Mouse (Mus musculus) stomach, postnatal 0 days (tissue): ENCODE results near the gene Cdk14. TPM values are rescaled to one million over a fixed set of nuclear protein-coding genes. Genes with fewer than 3 reads are reported as not detected.
A peak's percentile ranks its signal among the peaks of the same experiment; 100 is the strongest.

Source experiments
- ATAC-seq: fragments of 200-750 bp; cut with Nextera tagmentation; 2 replicates; pipeline ENCODE4 v1.8.0; 2017; ENCODE audit not compliant: low FRiP score, low TSS enrichment
- DNase-seq: peaks from one replicate; pipeline ENCODE4 v3.0.0-alpha.2; 2016; ENCODE audit warnings: low spot score
- H3K27ac ChIP-seq: fragments of 300-500 bp; sonication (generic); replicated peaks from 2 replicates; pipeline ENCODE4 v1.5.1; 2014; ENCODE audit warnings: mild to moderate bottlenecking, control low read depth
- H3K27me3 ChIP-seq: fragments of 300-500 bp; sonication (generic); 2 replicates; pipeline ENCODE4 v1.6.1; 2014; ENCODE audit warnings: low read length; ENCODE audit not compliant: control insufficient read depth, insufficient read depth
- H3K36me3 ChIP-seq: fragments of 300-500 bp; sonication (generic); 2 replicates; pipeline ENCODE4 v1.6.1; 2014; ENCODE audit warnings: low read length, mixed read lengths; ENCODE audit not compliant: control insufficient read depth, insufficient read depth
- H3K4me1 ChIP-seq: fragments of 300-500 bp; sonication (generic); replicated peaks from 2 replicates; pipeline ENCODE4 v1.6.1; 2014; ENCODE audit warnings: antibody characterized with exemption; ENCODE audit not compliant: control insufficient read depth, insufficient read depth
- H3K4me2 ChIP-seq: fragments of 300-500 bp; sonication (generic); replicated peaks from 2 replicates; pipeline ENCODE4 v1.6.1; 2014; ENCODE audit warnings: low read depth, mild to moderate bottlenecking, control low read depth, moderate library complexity
- H3K4me3 ChIP-seq: fragments of 300-500 bp; sonication (generic); 2 replicates; pipeline ENCODE4 v1.5.1; 2014; ENCODE audit warnings: low read depth, low read length, control low read depth
- H3K9ac ChIP-seq: fragments of 300-500 bp; sonication (generic); 2 replicates; pipeline ENCODE4 v1.6.1; 2014; ENCODE audit warnings: mild to moderate bottlenecking, low read length, control low read depth, mixed read lengths
- H3K9me3 ChIP-seq: fragments of 300-500 bp; sonication (generic); 2 replicates; pipeline ENCODE4 v1.6.1; 2016; ENCODE audit warnings: low read length; ENCODE audit not compliant: control insufficient read depth
- CTCF ChIP-seq: IDR thresholded peaks from 2 replicates; pipeline ENCODE4 v1.5.1; 2016; ENCODE audit warnings: antibody characterized with exemption, low read depth, mild to moderate bottlenecking, moderate library complexity
- EP300 ChIP-seq: optimal IDR thresholded peaks from 2 replicates; pipeline ENCODE3; 2016; ENCODE audit warnings: antibody characterized with exemption
- WGBS: fragments of 180-500 bp; shearing (Covaris S2); extraction: QIAGEN DNeasy Blood & Tissue Kit; methylation state at CpG from one replicate; pipeline ENCODE4 v1.1.7; 2014; 5-methylcytosine and 5-hydroxymethylcytosine counted together
- polyA plus RNA-seq: library from polyadenylated mRNA; unstranded; fragments of >200 nt; fragmentation: Nextera tagmentation; extraction: Ambion mirVana; gene quantifications from 2 replicates; pipeline ENCODE4 v1.2.1, GENCODE M21; 2015

Gene Cdk14
- polyA plus RNA-seq, 1 experiment from 2014 or later, result 6.1 TPM

GRCm38 (mm10) chr5:4876653-4877091 lies 543.4 kb downstream of the Cdk14 start:
- H3K4me2 ChIP-seq, result no peak overlapping the region
- H3K27me3 ChIP-seq, result no peaks in the 10 kb centered on the region
- H3K4me1 ChIP-seq, result no peaks in the 10 kb centered on the region
- no peak for ATAC-seq
- H3K9me3 ChIP-seq, result no peaks in the 10 kb centered on the region
- no peaks in the 10 kb centered on the region for H3K36me3 ChIP-seq
- DNase-seq, result no peak
- no peak overlapping the region for H3K27ac ChIP-seq
- H3K4me3 ChIP-seq, result no peak overlapping the region
- 64% methylated on average over 15 of the region's 15 CpGs for WGBS
- TF ChIP-seq CTCF (no peak), EP300 (no peak)
- no peak overlapping the region for H3K9ac ChIP-seq

- Histone ChIP-seq H3K27ac (no peak overlapping the region), H3K9ac (no peak overlapping the region), H3K36me3 (no peaks in the 10 kb centered on the region), H3K27me3 (no peaks in the 10 kb centered on the region), H3K9me3 (no peaks in the 10 kb centered on the region), H3K4me2 (no peak overlapping the region), H3K4me3 (no peak overlapping the region), H3K4me1 (no peaks in the 10 kb centered on the region)
- DNase-seq (no peak), ATAC-seq (no peak)
- WGBS, result 89% methylated on average over 4 of the region's 4 CpGs
- TF ChIP-seq EP300, result no peak
- no peak for TF ChIP-seq CTCF
These were observed 549.9 kb downstream of the Cdk14 start for GRCm38 (mm10) chr5:4870041-4870726.

- no peak for ATAC-seq
- H3K27ac ChIP-seq, result no peak overlapping the region
These were observed 551.5 kb downstream of the Cdk14 start for GRCm38 (mm10) chr5:4868563-4869120.

GRCm38 (mm10) chr5:4867849-4868562 lies 552.1 kb downstream of the Cdk14 start:
- peak; percentile 60; the same call in 1 of the 2 replicates for ATAC-seq
- Histone ChIP-seq H3K27ac (no peak overlapping the region), H3K36me3 (no peaks in the 10 kb centered on the region), H3K27me3 (no peaks in the 10 kb centered on the region), H3K9ac (no peak overlapping the region), H3K9me3 (no peaks in the 10 kb centered on the region), H3K4me1 (no peaks in the 10 kb centered on the region), H3K4me2 (no peak overlapping the region), H3K4me3 (no peak overlapping the region)
- no peak for DNase-seq
- no peak for TF ChIP-seq EP300
- TF ChIP-seq CTCF, result no peak
- WGBS, result 67% methylated on average over 6 of the region's 6 CpGs

More at GRCm38 (mm10) chr5:4868563-4869120, 551.5 kb downstream of the Cdk14 start:
- WGBS, result 52% methylated on average over 6 of the region's 6 CpGs
- Histone ChIP-seq H3K4me3 (no peak overlapping the region), H3K9me3 (no peaks in the 10 kb centered on the region), H3K27me3 (no peaks in the 10 kb centered on the region), H3K4me2 (no peak overlapping the region), H3K9ac (no peak overlapping the region), H3K36me3 (no peaks in the 10 kb centered on the region), H3K4me1 (no peaks in the 10 kb centered on the region)
- DNase-seq, result no peak
- TF ChIP-seq EP300 (no peak), CTCF (no peak)

- TF ChIP-seq CTCF (no peak), EP300 (no peak)
- Histone ChIP-seq H3K27ac (no peak overlapping the region), H3K4me1 (no peaks in the 10 kb centered on the region), H3K9ac (no peak overlapping the region), H3K9me3 (no peaks in the 10 kb centered on the region), H3K27me3 (no peaks in the 10 kb centered on the region), H3K4me3 (no peak overlapping the region), H3K4me2 (no peak overlapping the region), H3K36me3 (no peaks in the 10 kb centered on the region)
- 74% methylated on average over 8 of the region's 8 CpGs for WGBS
- DNase-seq (no peak), ATAC-seq (no peak)
These were observed 553.2 kb downstream of the Cdk14 start for GRCm38 (mm10) chr5:4866945-4867344.

- WGBS, result 42% methylated on average over 1 of the region's 1 CpGs
- Histone ChIP-seq H3K36me3 (no peaks in the 10 kb centered on the region), H3K4me1 (no peaks in the 10 kb centered on the region), H3K4me2 (no peak overlapping the region), H3K27ac (no peak overlapping the region), H3K4me3 (no peak overlapping the region), H3K9ac (no peak overlapping the region), H3K27me3 (no peaks in the 10 kb centered on the region), H3K9me3 (no peaks in the 10 kb centered on the region)
- TF ChIP-seq CTCF (no peak), EP300 (no peak)
- DNase-seq (no peak), ATAC-seq (no peak)
These were observed 554.0 kb downstream of the Cdk14 start for GRCm38 (mm10) chr5:4866099-4866498.
